Mouse (Mus musculus) midbrain, embryonic 14.5 days (tissue): ENCODE measurements around the gene Mmachc. TPM values are rescaled to one million over a fixed set of nuclear protein-coding genes. Genes with fewer than 3 reads are reported as not detected.
"Not testable (repeated sequence)": the region's sequence is repeated elsewhere in the genome, so short reads cannot be mapped to it uniquely, and the experiment has no call there.

Experiments used
- ATAC-seq: fragments of 200-750 bp; cut with Nextera tagmentation; 2 replicates; pipeline ENCODE4 v1.8.0; 2017; ENCODE audit warnings: moderate number of reproducible peaks, moderate library complexity; ENCODE audit not compliant: low FRiP score, low TSS enrichment
- DNase-seq: peaks from one replicate; pipeline ENCODE4 v3.0.0-alpha.2; 2015
- H3K27ac ChIP-seq: fragments of 300-500 bp; sonication (generic); replicated peaks from 2 replicates; pipeline ENCODE4 v1.5.1; 2014; ENCODE audit warnings: mild to moderate bottlenecking, low read depth, low read length, moderate library complexity
- H3K27me3 ChIP-seq: fragments of 300-500 bp; sonication (generic); 2 replicates; pipeline ENCODE4 v1.6.1; 2014; ENCODE audit warnings: low read length, control low read depth, mixed read lengths; ENCODE audit not compliant: control insufficient read depth, insufficient read depth
- H3K36me3 ChIP-seq: fragments of 300-500 bp; sonication (generic); 2 replicates; pipeline ENCODE4 v1.6.1; 2014; ENCODE audit warnings: low read length, control low read depth; ENCODE audit not compliant: control insufficient read depth, insufficient read depth
- H3K4me1 ChIP-seq: fragments of 300-500 bp; sonication (generic); 2 replicates; pipeline ENCODE4 v1.6.1; 2014; ENCODE audit warnings: mild to moderate bottlenecking, antibody characterized with exemption, low read length, control low read depth; ENCODE audit not compliant: control insufficient read depth, insufficient read depth
- H3K4me2 ChIP-seq: fragments of 300-500 bp; sonication (generic); 2 replicates; pipeline ENCODE4 v1.6.1; 2014; ENCODE audit warnings: mild to moderate bottlenecking, low read length, moderate library complexity
- H3K4me3 ChIP-seq: fragments of 300-500 bp; sonication (generic); replicated peaks from 2 replicates; pipeline ENCODE4 v1.5.1; 2014; ENCODE audit warnings: low read depth, low read length
- H3K9ac ChIP-seq: fragments of 300-500 bp; sonication (generic); replicated peaks from 2 replicates; pipeline ENCODE4 v1.6.1; 2014; ENCODE audit warnings: mild to moderate bottlenecking, low read length, moderate library complexity
- H3K9me3 ChIP-seq: fragments of 300-500 bp; sonication (generic); 2 replicates; pipeline ENCODE4 v1.6.1; 2016; ENCODE audit warnings: low read length, control low read depth, mixed read lengths; ENCODE audit not compliant: control insufficient read depth
- WGBS: fragments of 180-500 bp; shearing (Covaris S2); extraction: QIAGEN DNeasy Blood & Tissue Kit; methylation state at CpG from one replicate; pipeline ENCODE4 v1.1.7; 2014; 5-methylcytosine and 5-hydroxymethylcytosine counted together
- polyA plus RNA-seq: library from polyadenylated mRNA; unstranded; fragments of >200 nt; fragmentation: Nextera tagmentation; extraction: Ambion mirVana; gene quantifications from 2 replicates; pipeline ENCODE4 v1.2.1, GENCODE M21; 2014

Mmachc gene
- polyA plus RNA-seq, 1 experiment from 2014 or later, result 16.3 TPM

GRCm38 (mm10) chr4:116684665-116685064 is 23.5 kb downstream of the Mmachc start:
- 80% methylated on average over 2 of the region's 2 CpGs for WGBS
- peak overlapping the region; percentile 60; the same call in 1 of the 2 replicates for H3K4me3 ChIP-seq
- no peaks in the 10 kb centered on the region for H3K27me3 ChIP-seq
- no peaks in the 10 kb centered on the region for H3K9me3 ChIP-seq
- no peak for DNase-seq
- peak overlapping the region; percentile 73 for H3K4me2 ChIP-seq
- H3K36me3 ChIP-seq, result no peaks in the 10 kb centered on the region
- no peak for ATAC-seq
- H3K9ac ChIP-seq, result peak overlapping the region; percentile 56; the same call in 1 of the 2 replicates
- H3K27ac ChIP-seq, result peak overlapping the region; percentile 74; the same call in 1 of the 2 replicates
- H3K4me1 ChIP-seq, result peaks cover 18% of the 10 kb centered on the region

DNA sequence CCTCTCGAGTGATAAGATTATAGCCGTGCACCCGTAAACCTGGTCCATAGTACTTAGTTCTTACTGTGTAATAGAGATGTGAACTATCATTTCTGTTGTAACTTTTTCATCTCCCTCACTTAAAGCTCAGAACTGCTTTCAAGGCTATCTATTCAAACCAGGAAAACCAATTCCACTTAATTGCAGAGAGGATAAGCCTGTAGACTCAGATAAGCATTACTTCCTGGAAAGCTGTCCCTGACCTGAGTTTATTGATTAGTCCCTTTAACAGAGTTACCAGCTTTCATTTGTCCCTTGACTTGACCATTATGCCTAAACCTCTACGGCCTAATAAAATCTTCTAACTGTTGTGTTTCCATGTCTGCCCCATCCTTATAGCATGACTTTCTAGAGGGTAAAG is 24.2 kb downstream of the Mmachc start:
- H3K4me1 ChIP-seq, result peaks cover 18% of the 10 kb centered on the region
- H3K9me3 ChIP-seq, result no peaks in the 10 kb centered on the region
- H3K27ac ChIP-seq, result no peak overlapping the region
- no peaks in the 10 kb centered on the region for H3K36me3 ChIP-seq
- ATAC-seq (no peak), DNase-seq (no peak)
- H3K4me3 ChIP-seq, result no peak overlapping the region
- 93% methylated on average over 4 of the region's 4 CpGs for WGBS
- H3K4me2 ChIP-seq, result no peak overlapping the region
- no peak overlapping the region for H3K9ac ChIP-seq
- no peaks in the 10 kb centered on the region for H3K27me3 ChIP-seq

GRCm38 (mm10) chr4:116680521-116680920 is 27.7 kb downstream of the Mmachc start:
- not testable (repeated sequence) for H3K9ac ChIP-seq, H3K4me1 ChIP-seq, DNase-seq, H3K36me3 ChIP-seq, H3K9me3 ChIP-seq, H3K4me2 ChIP-seq, H3K27me3 ChIP-seq, H3K4me3 ChIP-seq, H3K27ac ChIP-seq, ATAC-seq
- WGBS, result 95% methylated on average over 4 of the region's 4 CpGs

DNA sequence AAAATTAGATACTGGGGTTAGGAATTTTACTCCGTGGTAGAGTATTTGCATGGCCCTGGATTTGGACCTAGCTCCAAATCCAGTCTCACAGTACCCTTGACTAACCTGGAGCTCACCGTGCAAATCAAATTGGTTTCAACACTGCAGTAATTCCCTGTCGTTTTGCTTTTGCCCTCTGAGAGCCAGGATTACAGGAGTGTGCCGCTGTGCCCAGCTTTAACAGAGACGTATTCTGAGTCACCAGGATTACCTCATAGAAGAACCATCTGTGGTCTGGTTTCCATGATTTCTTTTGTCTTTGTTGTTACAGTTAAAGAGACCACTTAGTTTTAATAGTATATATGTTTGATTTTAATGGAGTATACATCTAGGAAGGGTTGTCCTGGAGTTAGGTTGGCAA is 29.1 kb downstream of the Mmachc start:
- WGBS, result 55% methylated on average over 5 of the region's 5 CpGs
- Histone ChIP-seq H3K4me2 (no peak overlapping the region), H3K36me3 (no peaks in the 10 kb centered on the region), H3K4me3 (no peak overlapping the region), H3K9me3 (no peaks in the 10 kb centered on the region), H3K4me1 (no peaks in the 10 kb centered on the region), H3K27me3 (no peaks in the 10 kb centered on the region), H3K9ac (no peak overlapping the region), H3K27ac (no peak overlapping the region)
- DNase-seq (no peak), ATAC-seq (no peak)

DNA sequence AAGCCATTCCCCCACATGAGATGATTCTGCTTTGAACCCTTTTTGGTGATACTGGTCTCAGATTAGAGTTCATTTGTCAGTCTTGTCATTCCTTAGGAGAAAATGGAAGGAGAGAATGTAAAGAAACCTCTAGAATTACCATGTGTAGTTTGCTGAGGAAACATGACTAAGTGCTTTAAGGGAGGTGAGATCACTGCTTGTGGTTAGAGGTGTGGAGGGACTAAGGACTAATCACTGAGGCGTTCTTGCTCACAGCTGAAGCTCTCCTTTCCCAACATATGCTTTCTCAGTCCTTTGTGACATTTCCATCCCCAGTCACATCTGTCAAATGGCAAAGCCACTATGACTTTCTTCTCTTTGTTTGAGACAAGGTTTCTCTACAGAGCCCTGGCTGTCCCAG is 30.4 kb downstream of the Mmachc start:
- Histone ChIP-seq H3K4me3 (no peak overlapping the region), H3K36me3 (no peaks in the 10 kb centered on the region), H3K4me1 (no peaks in the 10 kb centered on the region), H3K27ac (no peak overlapping the region), H3K9me3 (no peaks in the 10 kb centered on the region), H3K27me3 (no peaks in the 10 kb centered on the region), H3K9ac (no peak overlapping the region), H3K4me2 (no peak overlapping the region)
- no peak for DNase-seq
- ATAC-seq, result no peak
- 74% methylated on average over 1 of the region's 1 CpGs for WGBS

GRCm38 (mm10) chr4:116676027-116676426 is 32.2 kb downstream of the Mmachc start:
- WGBS, result 82% methylated on average over 3 of the region's 3 CpGs
- Histone ChIP-seq H3K27me3 (no peaks in the 10 kb centered on the region), H3K4me3 (no peak overlapping the region), H3K27ac (no peak overlapping the region), H3K9ac (no peak overlapping the region), H3K4me2 (no peak overlapping the region), H3K9me3 (no peaks in the 10 kb centered on the region), H3K36me3 (no peaks in the 10 kb centered on the region), H3K4me1 (no peaks in the 10 kb centered on the region)
- ATAC-seq (no peak), DNase-seq (no peak)

DNA sequence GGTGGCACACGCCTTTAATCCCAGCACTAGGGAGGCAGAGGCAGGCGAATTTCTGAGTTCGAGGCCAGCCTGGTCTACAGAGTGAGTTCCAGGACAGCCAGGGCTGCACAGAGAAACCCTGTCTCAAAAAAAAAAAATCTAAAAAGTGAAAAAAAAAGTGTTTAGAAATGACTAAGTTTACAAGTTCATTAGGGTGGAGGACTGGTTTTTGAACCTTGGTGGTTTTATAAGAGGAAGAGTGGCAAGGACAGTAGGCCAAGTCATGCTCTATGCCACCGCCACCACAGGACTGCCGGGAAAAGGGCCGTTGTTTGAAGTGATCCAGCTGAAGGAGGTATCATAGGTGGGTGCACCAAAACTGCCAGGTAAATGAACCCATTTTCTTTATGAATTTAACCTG is 33.4 kb downstream of the Mmachc start:
- not testable (repeated sequence) for H3K4me2 ChIP-seq, H3K4me3 ChIP-seq, H3K27me3 ChIP-seq, H3K4me1 ChIP-seq, DNase-seq, H3K36me3 ChIP-seq, H3K9ac ChIP-seq, H3K27ac ChIP-seq, ATAC-seq, H3K9me3 ChIP-seq
- 93% methylated on average over 6 of the region's 6 CpGs for WGBS

- Histone ChIP-seq H3K9me3 (no peaks in the 10 kb centered on the region), H3K4me1 (no peaks in the 10 kb centered on the region), H3K9ac (no peak overlapping the region), H3K27ac (no peak overlapping the region), H3K36me3 (no peaks in the 10 kb centered on the region), H3K4me3 (no peak overlapping the region), H3K4me2 (no peak overlapping the region), H3K27me3 (no peaks in the 10 kb centered on the region)
- ATAC-seq, result no peak
- no peak for DNase-seq
- WGBS, result 77% methylated on average over 2 of the region's 2 CpGs
Observed at GRCm38 (mm10) chr4:116672785-116673184, 35.4 kb downstream of the Mmachc start.

- H3K27ac ChIP-seq, result no peak overlapping the region
- H3K36me3 ChIP-seq, result no peaks in the 10 kb centered on the region
- H3K9me3 ChIP-seq, result no peaks in the 10 kb centered on the region
- H3K4me2 ChIP-seq, result no peak overlapping the region
- H3K9ac ChIP-seq, result no peak overlapping the region
- 61% methylated on average over 2 of the region's 2 CpGs for WGBS
- DNase-seq (no peak), ATAC-seq (no peak)
- H3K27me3 ChIP-seq, result no peaks in the 10 kb centered on the region
- no peak overlapping the region for H3K4me3 ChIP-seq
- H3K4me1 ChIP-seq, result no peaks in the 10 kb centered on the region
Observed at GRCm38 (mm10) chr4:116669291-116669690, 38.9 kb downstream of the Mmachc start.
